Mouse (Mus musculus): ENCODE results near the gene Slc6a12. TPM values are rescaled to one million over a fixed set of nuclear protein-coding genes. Genes with fewer than 3 reads are reported as not detected.
"Not testable (repeated sequence)": the region's sequence is repeated elsewhere in the genome, so short reads cannot be mapped to it uniquely, and the experiment has no call there.

The Slc6a12 gene
- polyA plus RNA-seq, 1 experiment from 2014 or later, result not detected

DNA sequence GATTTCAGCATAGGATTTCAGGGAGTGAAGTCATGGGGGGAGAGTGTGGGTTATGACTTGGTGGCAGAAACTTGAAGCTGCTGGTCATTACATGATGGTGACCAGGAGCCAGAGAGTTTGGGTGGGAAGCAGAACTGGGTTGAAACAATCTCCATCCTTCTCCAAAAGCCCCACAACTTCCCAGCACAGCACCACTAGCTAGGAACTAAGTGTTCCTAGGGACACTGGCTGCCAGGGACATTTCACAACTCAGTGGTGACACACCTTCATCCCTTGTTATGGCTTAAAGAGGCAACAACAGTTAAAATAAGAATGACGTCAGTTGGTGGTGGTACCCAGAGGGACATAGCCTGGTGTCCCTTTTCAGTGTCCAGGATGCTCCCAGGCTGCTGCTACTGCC is 13.2 kb downstream of the Slc6a12 start:
- H3K9me3 ChIP-seq (ENCODE audit: control insufficient read depth, low read depth, low read length), result no peaks in the 10 kb centered on the region
- no peaks in the 10 kb centered on the region for H3K4me1 ChIP-seq (ENCODE audit: control insufficient read depth, insufficient read depth, low read length)
- no peak overlapping the region for H3K4me3 ChIP-seq (ENCODE audit: low read depth, low read length)
- no peak for ATAC-seq (ENCODE audit: insufficient number of reproducible peaks, insufficient read depth, low FRiP score, low read depth)
- H3K9ac ChIP-seq (replicated peaks; ENCODE audit: low read depth, low read length), result no peak overlapping the region
- H3K36me3 ChIP-seq (ENCODE audit: control insufficient read depth, insufficient read depth, low read length), result no peaks in the 10 kb centered on the region
- 73% methylated on average over 1 of the region's 1 CpGs for WGBS
- H3K4me2 ChIP-seq (replicated peaks; ENCODE audit: low read depth, low read length), result no peak overlapping the region
- H3K27me3 ChIP-seq (ENCODE audit: control insufficient read depth, insufficient read depth, low read length), result no peaks in the 10 kb centered on the region
- H3K27ac ChIP-seq (ENCODE audit: low read length), result no peak overlapping the region

DNA sequence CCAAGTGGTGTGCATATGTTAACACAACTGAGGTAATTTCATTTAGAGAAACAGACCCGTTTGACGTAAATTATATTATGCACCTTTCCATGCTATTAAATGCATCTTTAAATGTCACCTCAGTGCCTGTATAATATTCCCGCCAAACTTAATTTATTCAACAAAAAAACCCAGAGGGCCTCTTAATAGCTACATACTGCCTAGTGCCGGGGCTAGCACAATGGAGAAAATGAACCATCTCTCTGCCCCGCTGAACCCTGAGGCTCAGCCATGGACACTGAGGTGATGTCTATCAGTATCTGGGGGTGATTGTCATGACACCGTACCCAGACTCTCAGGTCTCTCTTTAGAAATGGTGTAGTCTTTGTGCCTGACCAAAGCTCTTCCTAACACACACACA is 14.4 kb downstream of the Slc6a12 start:
- Histone ChIP-seq H3K4me2 (replicated peaks; ENCODE audit: low read depth, low read length) (no peak overlapping the region), H3K27me3 (ENCODE audit: control insufficient read depth, insufficient read depth, low read length) (no peaks in the 10 kb centered on the region), H3K4me1 (ENCODE audit: control insufficient read depth, insufficient read depth, low read length) (no peaks in the 10 kb centered on the region), H3K27ac (ENCODE audit: low read length) (no peak overlapping the region), H3K9ac (replicated peaks; ENCODE audit: low read depth, low read length) (no peak overlapping the region), H3K4me3 (ENCODE audit: low read depth, low read length) (no peak overlapping the region), H3K9me3 (ENCODE audit: control insufficient read depth, low read depth, low read length) (no peaks in the 10 kb centered on the region), H3K36me3 (ENCODE audit: control insufficient read depth, insufficient read depth, low read length) (no peaks in the 10 kb centered on the region)
- WGBS, result 85% methylated on average over 6 of the region's 6 CpGs
- no peak for ATAC-seq (ENCODE audit: insufficient number of reproducible peaks, insufficient read depth, low FRiP score, low read depth)

- no peak overlapping the region for H3K9ac ChIP-seq (replicated peaks; ENCODE audit: low read depth, low read length)
- no peaks in the 10 kb centered on the region for H3K36me3 ChIP-seq (ENCODE audit: control insufficient read depth, insufficient read depth, low read length)
- ATAC-seq (ENCODE audit: insufficient number of reproducible peaks, insufficient read depth, low FRiP score, low read depth), result no peak
- no peak overlapping the region for H3K4me3 ChIP-seq (ENCODE audit: low read depth, low read length)
- H3K9me3 ChIP-seq (ENCODE audit: control insufficient read depth, low read depth, low read length), result no peaks in the 10 kb centered on the region
- no peaks in the 10 kb centered on the region for H3K4me1 ChIP-seq (ENCODE audit: control insufficient read depth, insufficient read depth, low read length)
- WGBS, result 70% methylated on average over 6 of the region's 6 CpGs
- H3K27ac ChIP-seq (ENCODE audit: low read length), result no peak overlapping the region
- no peak overlapping the region for H3K4me2 ChIP-seq (replicated peaks; ENCODE audit: low read depth, low read length)
- H3K27me3 ChIP-seq (ENCODE audit: control insufficient read depth, insufficient read depth, low read length), result no peaks in the 10 kb centered on the region
Observed at GRCm38 (mm10) chr6:121363061-121363460, 20.2 kb downstream of the Slc6a12 start.

- H3K4me1 ChIP-seq (ENCODE audit: control insufficient read depth, insufficient read depth, low read length), result no peaks in the 10 kb centered on the region
- no peak overlapping the region for H3K4me3 ChIP-seq (ENCODE audit: low read depth, low read length)
- no peaks in the 10 kb centered on the region for H3K9me3 ChIP-seq (ENCODE audit: control insufficient read depth, low read depth, low read length)
- H3K27ac ChIP-seq (ENCODE audit: low read length), result no peak overlapping the region
- H3K27me3 ChIP-seq (ENCODE audit: control insufficient read depth, insufficient read depth, low read length), result no peaks in the 10 kb centered on the region
- no peak overlapping the region for H3K4me2 ChIP-seq (replicated peaks; ENCODE audit: low read depth, low read length)
- 81% methylated on average over 4 of the region's 4 CpGs for WGBS
- H3K36me3 ChIP-seq (ENCODE audit: control insufficient read depth, insufficient read depth, low read length), result no peaks in the 10 kb centered on the region
- no peak for ATAC-seq (ENCODE audit: insufficient number of reproducible peaks, insufficient read depth, low FRiP score, low read depth)
- no peak overlapping the region for H3K9ac ChIP-seq (replicated peaks; ENCODE audit: low read depth, low read length)
Observed at GRCm38 (mm10) chr6:121363956-121364355, 21.1 kb downstream of the Slc6a12 start.

- not testable (repeated sequence) for H3K9ac ChIP-seq (replicated peaks; ENCODE audit: low read depth, low read length); H3K4me1 ChIP-seq (ENCODE audit: control insufficient read depth, insufficient read depth, low read length); ATAC-seq (ENCODE audit: insufficient number of reproducible peaks, insufficient read depth, low FRiP score, low read depth); H3K36me3 ChIP-seq (ENCODE audit: control insufficient read depth, insufficient read depth, low read length); H3K9me3 ChIP-seq (ENCODE audit: control insufficient read depth, low read depth, low read length); H3K27me3 ChIP-seq (ENCODE audit: control insufficient read depth, insufficient read depth, low read length); H3K4me2 ChIP-seq (replicated peaks; ENCODE audit: low read depth, low read length); H3K27ac ChIP-seq (ENCODE audit: low read length); H3K4me3 ChIP-seq (ENCODE audit: low read depth, low read length)
- WGBS, result 6% methylated on average over 2 of the region's 2 CpGs
Observed at GRCm38 (mm10) chr6:121366537-121366936, 23.7 kb downstream of the Slc6a12 start.

- Histone ChIP-seq H3K27me3 (ENCODE audit: control insufficient read depth, insufficient read depth, low read length) (no peaks in the 10 kb centered on the region), H3K27ac (ENCODE audit: low read length) (no peak overlapping the region), H3K4me3 (ENCODE audit: low read depth, low read length) (no peak overlapping the region), H3K4me2 (replicated peaks; ENCODE audit: low read depth, low read length) (no peak overlapping the region), H3K9me3 (ENCODE audit: control insufficient read depth, low read depth, low read length) (no peaks in the 10 kb centered on the region), H3K4me1 (ENCODE audit: control insufficient read depth, insufficient read depth, low read length) (no peaks in the 10 kb centered on the region), H3K36me3 (ENCODE audit: control insufficient read depth, insufficient read depth, low read length) (no peaks in the 10 kb centered on the region), H3K9ac (replicated peaks; ENCODE audit: low read depth, low read length) (no peak overlapping the region)
- ATAC-seq (ENCODE audit: insufficient number of reproducible peaks, insufficient read depth, low FRiP score, low read depth), result no peak
- 52% methylated on average over 3 of the region's 3 CpGs for WGBS
Observed at GRCm38 (mm10) chr6:121367099-121367498, 24.2 kb downstream of the Slc6a12 start.

GRCm38 (mm10) chr6:121371197-121371980 is 28.5 kb downstream of the Slc6a12 start:
- Histone ChIP-seq H3K9me3 (ENCODE audit: control insufficient read depth, low read depth, low read length) (no peaks in the 10 kb centered on the region), H3K27ac (ENCODE audit: low read length) (no peak overlapping the region), H3K4me3 (ENCODE audit: low read depth, low read length) (no peak overlapping the region), H3K27me3 (ENCODE audit: control insufficient read depth, insufficient read depth, low read length) (no peaks in the 10 kb centered on the region), H3K36me3 (ENCODE audit: control insufficient read depth, insufficient read depth, low read length) (no peaks in the 10 kb centered on the region), H3K9ac (replicated peaks; ENCODE audit: low read depth, low read length) (no peak overlapping the region), H3K4me1 (ENCODE audit: control insufficient read depth, insufficient read depth, low read length) (no peaks in the 10 kb centered on the region), H3K4me2 (replicated peaks; ENCODE audit: low read depth, low read length) (no peak overlapping the region)
- WGBS, result 61% methylated on average over 10 of the region's 10 CpGs
- no peak for ATAC-seq (ENCODE audit: insufficient number of reproducible peaks, insufficient read depth, low FRiP score, low read depth)

- ATAC-seq (ENCODE audit: insufficient number of reproducible peaks, insufficient read depth, low FRiP score, low read depth), result no peak
- no peak overlapping the region for H3K27ac ChIP-seq (ENCODE audit: low read length)
- 72% methylated on average over 12 of the region's 12 CpGs for WGBS
- H3K4me3 ChIP-seq (ENCODE audit: low read depth, low read length), result no peak overlapping the region
- no peaks in the 10 kb centered on the region for H3K36me3 ChIP-seq (ENCODE audit: control insufficient read depth, insufficient read depth, low read length)
- H3K9ac ChIP-seq (replicated peaks; ENCODE audit: low read depth, low read length), result no peak overlapping the region
- no peak overlapping the region for H3K4me2 ChIP-seq (replicated peaks; ENCODE audit: low read depth, low read length)
- H3K9me3 ChIP-seq (ENCODE audit: control insufficient read depth, low read depth, low read length), result no peaks in the 10 kb centered on the region
- no peaks in the 10 kb centered on the region for H3K27me3 ChIP-seq (ENCODE audit: control insufficient read depth, insufficient read depth, low read length)
- no peaks in the 10 kb centered on the region for H3K4me1 ChIP-seq (ENCODE audit: control insufficient read depth, insufficient read depth, low read length)
Observed at GRCm38 (mm10) chr6:121376159-121376558, 33.3 kb downstream of the Slc6a12 start.

DNA sequence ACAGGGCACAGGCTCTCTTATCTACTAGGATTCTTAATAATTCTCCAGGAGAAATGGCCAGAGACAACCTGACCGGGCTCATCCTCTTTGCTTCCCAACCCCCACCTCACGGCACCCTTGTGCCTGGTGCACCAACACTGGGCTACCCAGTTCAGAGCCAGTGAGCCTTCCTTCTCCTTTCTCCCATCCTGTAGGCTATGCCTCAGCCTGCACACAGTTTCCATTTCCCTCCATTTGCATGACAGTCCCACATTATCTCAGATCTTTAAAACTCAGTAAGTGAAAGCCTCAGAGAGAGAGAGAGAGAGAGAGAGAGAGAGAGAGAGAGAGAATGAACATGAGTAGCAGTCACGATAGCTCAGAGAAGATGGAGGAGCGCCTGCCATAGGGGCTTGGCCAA is 35.4 kb downstream of the Slc6a12 start:
- H3K4me1 ChIP-seq (ENCODE audit: control insufficient read depth, insufficient read depth, low read length), result no peaks in the 10 kb centered on the region
- no peaks in the 10 kb centered on the region for H3K27me3 ChIP-seq (ENCODE audit: control insufficient read depth, insufficient read depth, low read length)
- no peaks in the 10 kb centered on the region for H3K9me3 ChIP-seq (ENCODE audit: control insufficient read depth, low read depth, low read length)
- H3K9ac ChIP-seq (replicated peaks; ENCODE audit: low read depth, low read length), result no peak overlapping the region
- H3K4me2 ChIP-seq (replicated peaks; ENCODE audit: low read depth, low read length), result no peak overlapping the region
- H3K4me3 ChIP-seq (ENCODE audit: low read depth, low read length), result no peak overlapping the region
- H3K27ac ChIP-seq (ENCODE audit: low read length), result no peak overlapping the region
- no peaks in the 10 kb centered on the region for H3K36me3 ChIP-seq (ENCODE audit: control insufficient read depth, insufficient read depth, low read length)
- WGBS, result 52% methylated on average over 4 of the region's 4 CpGs
- ATAC-seq (ENCODE audit: insufficient number of reproducible peaks, insufficient read depth, low FRiP score, low read depth), result no peak
